Mouse (Mus musculus) midbrain, postnatal 0 days (tissue): Measurements from ENCODE around the gene Ktn1. TPM values are rescaled to one million over a fixed set of nuclear protein-coding genes. Genes with fewer than 3 reads are reported as not detected.

ENCODE experiments used
- ATAC-seq: fragments of 200-750 bp; cut with Nextera tagmentation; 2 replicates; pipeline ENCODE4 v1.8.0; 2017; ENCODE audit warnings: moderate number of reproducible peaks, mild to moderate bottlenecking, moderate TSS enrichment, moderate library complexity; ENCODE audit not compliant: low FRiP score
- DNase-seq: peaks from one replicate; pipeline ENCODE4 v3.0.0-alpha.2; 2015; ENCODE audit warnings: low spot score
- H3K27ac ChIP-seq: fragments of 300-500 bp; sonication (generic); 2 replicates; pipeline ENCODE4 v1.5.1; 2014; ENCODE audit warnings: low read depth, mild to moderate bottlenecking, low read length, mixed read lengths
- H3K27me3 ChIP-seq: fragments of 300-500 bp; sonication (generic); 2 replicates; pipeline ENCODE4 v1.6.1; 2014; ENCODE audit warnings: low read length, control low read depth, mixed read lengths; ENCODE audit not compliant: insufficient read depth
- H3K36me3 ChIP-seq: fragments of 300-500 bp; sonication (generic); 2 replicates; pipeline ENCODE4 v1.6.1; 2014; ENCODE audit warnings: low read length, control low read depth, mixed read lengths; ENCODE audit not compliant: insufficient read depth
- H3K4me1 ChIP-seq: fragments of 300-500 bp; sonication (generic); 2 replicates; pipeline ENCODE4 v1.6.1; 2014; ENCODE audit warnings: mild to moderate bottlenecking, control low read depth, antibody characterized with exemption, low read length, mixed read lengths; ENCODE audit not compliant: insufficient read depth
- H3K4me2 ChIP-seq: fragments of 300-500 bp; sonication (generic); 2 replicates; pipeline ENCODE4 v1.6.1; 2014; ENCODE audit warnings: low read depth, mild to moderate bottlenecking, low read length, mixed read lengths; ENCODE audit not compliant: poor library complexity, severe bottlenecking
- H3K4me3 ChIP-seq: fragments of 300-500 bp; sonication (generic); 2 replicates; pipeline ENCODE4 v1.5.1; 2014; ENCODE audit warnings: low read depth, mild to moderate bottlenecking, low read length, moderate library complexity
- H3K9ac ChIP-seq: fragments of 300-500 bp; sonication (generic); replicated peaks from 2 replicates; pipeline ENCODE4 v1.6.1; 2014; ENCODE audit warnings: mild to moderate bottlenecking, low read length, moderate library complexity, mixed read lengths; ENCODE audit not compliant: poor library complexity, severe bottlenecking
- H3K9me3 ChIP-seq: fragments of 300-500 bp; sonication (generic); 2 replicates; pipeline ENCODE4 v1.6.1; 2016; ENCODE audit warnings: low read length, control low read depth
- CTCF ChIP-seq: IDR thresholded peaks from 2 replicates; pipeline ENCODE4 v1.5.1; 2016; ENCODE audit warnings: antibody characterized with exemption, mild to moderate bottlenecking
- WGBS: fragments of 180-500 bp; shearing (Covaris S2); extraction: QIAGEN DNeasy Blood & Tissue Kit; methylation state at CpG from one replicate; pipeline ENCODE4 v1.1.7; 2014; 5-methylcytosine and 5-hydroxymethylcytosine counted together
- polyA plus RNA-seq: library from polyadenylated mRNA; unstranded; fragments of >200 nt; fragmentation: Nextera tagmentation; extraction: Ambion mirVana; gene quantifications from 2 replicates; pipeline ENCODE4 v1.2.1, GENCODE M21; 2015
- total RNA-seq: library from RNA; depleted of rRNA; stranded (reverse); fragments of >200 nt; gene quantifications from 2 replicates; pipeline ENCODE4 v1.2.3, GENCODE M21; 2014

Ktn1 gene
- total and polyA plus RNA-seq, 2 experiments from 2014 or later: 31.1 to 69.0 TPM

GRCm38 (mm10) chr14:47645620-47646019 lies 2.6 kb upstream of the Ktn1 start:
- ATAC-seq (no peak), DNase-seq (no peak)
- H3K9me3 ChIP-seq: no peaks in the 10 kb centered on the region
- no peak overlapping the region for H3K4me2 ChIP-seq
- H3K27ac ChIP-seq: no peak overlapping the region
- 0 out of 2 replicates have a peak, but pooled peaks cover 3% of the 10 kb centered on the region for H3K4me1 ChIP-seq
- H3K4me3 ChIP-seq: no peak overlapping the region
- H3K9ac ChIP-seq: no peak overlapping the region
- WGBS: 61% methylated on average over 7 of the region's 7 CpGs
- H3K36me3 ChIP-seq: no peaks in the 10 kb centered on the region
- TF ChIP-seq CTCF: no peak
- H3K27me3 ChIP-seq: no peaks in the 10 kb centered on the region

- Histone ChIP-seq H3K9ac (no peak overlapping the region), H3K27me3 (no peaks in the 10 kb centered on the region), H3K9me3 (no peaks in the 10 kb centered on the region), H3K4me2 (no peak overlapping the region), H3K4me3 (no peak overlapping the region), H3K27ac (no peak overlapping the region), H3K4me1 (0 out of 2 replicates have a peak, but pooled peaks cover 3% of the 10 kb centered on the region), H3K36me3 (no peaks in the 10 kb centered on the region)
- no peak for TF ChIP-seq CTCF
- DNase-seq (no peak), ATAC-seq (no peak)
- 57% methylated on average over 5 of the region's 5 CpGs for WGBS
Observed at GRCm38 (mm10) chr14:47646246-47646645, 2.0 kb upstream of the Ktn1 start.

- 75% methylated on average over 8 of the region's 9 CpGs for WGBS
Observed at GRCm38 (mm10) chr14:47646696-47647516, 1.3 kb upstream of the Ktn1 start.

GRCm38 (mm10) chr14:47648706-47649630 lies 720 bp downstream of the Ktn1 start:
- Histone ChIP-seq H3K27me3 (no peaks in the 10 kb centered on the region), H3K9ac (peak overlapping the region; percentile 92), H3K4me2 (peak overlapping the region; percentile 79), H3K4me3 (peak overlapping the region; percentile 98), H3K9me3 (no peaks in the 10 kb centered on the region), H3K36me3 (no peaks in the 10 kb centered on the region), H3K27ac (peak overlapping the region; percentile 82), H3K4me1 (0 out of 2 replicates have a peak, but pooled peaks cover 3% of the 10 kb centered on the region)
- no peak for TF ChIP-seq CTCF
- WGBS: under 1% methylated on average over 77 of the region's 82 CpGs
- ATAC-seq (peak; percentile 92), DNase-seq (peak; percentile 85)

More at GRCm38 (mm10) chr14:47646696-47647516, 1.3 kb upstream of the Ktn1 start:
- Histone ChIP-seq H3K27ac (no peak overlapping the region), H3K9ac (no peak overlapping the region), H3K4me1 (0 out of 2 replicates have a peak, but pooled peaks cover 3% of the 10 kb centered on the region), H3K27me3 (no peaks in the 10 kb centered on the region), H3K9me3 (no peaks in the 10 kb centered on the region), H3K4me3 (no peak overlapping the region), H3K36me3 (no peaks in the 10 kb centered on the region), H3K4me2 (no peak overlapping the region)
- no peak for DNase-seq
- no peak for ATAC-seq
- TF ChIP-seq CTCF: no peak

GRCm38 (mm10) chr14:47649631-47650337 lies 1.5 kb downstream of the Ktn1 start:
- Histone ChIP-seq H3K36me3 (no peaks in the 10 kb centered on the region), H3K4me3 (peak overlapping the region; percentile 98), H3K9ac (peak overlapping the region; percentile 92), H3K9me3 (no peaks in the 10 kb centered on the region), H3K27me3 (no peaks in the 10 kb centered on the region), H3K27ac (peak overlapping the region; percentile 82), H3K4me2 (peak overlapping the region; percentile 79), H3K4me1 (0 out of 2 replicates have a peak, but pooled peaks cover 3% of the 10 kb centered on the region)
- WGBS: under 1% methylated on average over 44 of the region's 46 CpGs
- ATAC-seq: peak; percentile 84
- DNase-seq: peak; percentile 30
- no peak for TF ChIP-seq CTCF
